Mouse (Mus musculus): ENCODE measurements around the gene Smdt1.

DNA sequence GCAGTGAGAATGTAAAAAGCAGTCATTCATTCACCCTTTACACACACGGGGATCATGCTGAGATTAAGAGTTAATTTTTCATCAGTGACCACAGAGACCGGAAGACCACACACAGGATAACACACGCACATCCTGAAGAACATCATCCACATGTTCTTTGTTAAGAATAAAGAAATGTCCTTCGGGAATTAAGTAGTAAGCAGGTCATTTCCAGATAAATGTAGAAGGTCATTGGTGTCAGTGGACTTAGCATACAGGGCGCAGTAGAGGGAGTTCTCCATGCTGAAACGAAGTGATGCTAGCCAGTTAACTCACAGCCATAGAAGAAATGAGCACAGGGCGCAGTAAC lies 41.9 kb downstream of the Smdt1 start:
- TF ChIP-seq EP300 (IDR thresholded peaks at IDR 0.05; ENCODE audit: low read depth), result peak; percentile 73
- TF ChIP-seq CTCF (IDR thresholded peaks at IDR 0.05; ENCODE audit: low read depth), result no peak
